Mouse (Mus musculus) brown adipose tissue, adult 24 weeks (tissue): ENCODE measurements around the gene B4galt5. TPM values are rescaled to one million over a fixed set of nuclear protein-coding genes. Genes with fewer than 3 reads are reported as not detected.

Source experiments
- H3K27ac ChIP-seq: fragments of 200-500 bp; replicated peaks from 2 replicates; pipeline ENCODE4 v1.5.1; 2012; ENCODE audit warnings: low read depth, mild to moderate bottlenecking, low read length
- H3K4me1 ChIP-seq: fragments of 200-500 bp; 2 replicates; pipeline ENCODE4 v1.6.1; 2012; ENCODE audit warnings: low read length, mixed read lengths; ENCODE audit not compliant: control insufficient read depth, insufficient read depth, insufficient read length
- H3K4me3 ChIP-seq: fragments of 200-500 bp; 2 replicates; pipeline ENCODE4 v1.5.1; 2012; ENCODE audit warnings: low read depth, mild to moderate bottlenecking, low read length, moderate library complexity; ENCODE audit not compliant: insufficient read depth
- polyA plus RNA-seq: library from polyadenylated mRNA; stranded (reverse); fragments of >200 nt; gene quantifications from 2 replicates; pipeline ENCODE4 v1.2.4, GENCODE M21; 2012; ENCODE audit not compliant: missing spikeins, insufficient read depth, insufficient read length

Gene B4galt5
- polyA plus RNA-seq, 1 experiment = 6.7 TPM

- no peaks in the 10 kb centered on the region for H3K4me1 ChIP-seq
- no peak overlapping the region; the same call in 1 of the 2 replicates for H3K27ac ChIP-seq
- H3K4me3 ChIP-seq = peak overlapping the region; percentile 27; the same call in 1 of the 2 replicates
Measured at GRCm38 (mm10) chr2:167307716-167308115, 41.3 kb downstream of the B4galt5 start.

DNA sequence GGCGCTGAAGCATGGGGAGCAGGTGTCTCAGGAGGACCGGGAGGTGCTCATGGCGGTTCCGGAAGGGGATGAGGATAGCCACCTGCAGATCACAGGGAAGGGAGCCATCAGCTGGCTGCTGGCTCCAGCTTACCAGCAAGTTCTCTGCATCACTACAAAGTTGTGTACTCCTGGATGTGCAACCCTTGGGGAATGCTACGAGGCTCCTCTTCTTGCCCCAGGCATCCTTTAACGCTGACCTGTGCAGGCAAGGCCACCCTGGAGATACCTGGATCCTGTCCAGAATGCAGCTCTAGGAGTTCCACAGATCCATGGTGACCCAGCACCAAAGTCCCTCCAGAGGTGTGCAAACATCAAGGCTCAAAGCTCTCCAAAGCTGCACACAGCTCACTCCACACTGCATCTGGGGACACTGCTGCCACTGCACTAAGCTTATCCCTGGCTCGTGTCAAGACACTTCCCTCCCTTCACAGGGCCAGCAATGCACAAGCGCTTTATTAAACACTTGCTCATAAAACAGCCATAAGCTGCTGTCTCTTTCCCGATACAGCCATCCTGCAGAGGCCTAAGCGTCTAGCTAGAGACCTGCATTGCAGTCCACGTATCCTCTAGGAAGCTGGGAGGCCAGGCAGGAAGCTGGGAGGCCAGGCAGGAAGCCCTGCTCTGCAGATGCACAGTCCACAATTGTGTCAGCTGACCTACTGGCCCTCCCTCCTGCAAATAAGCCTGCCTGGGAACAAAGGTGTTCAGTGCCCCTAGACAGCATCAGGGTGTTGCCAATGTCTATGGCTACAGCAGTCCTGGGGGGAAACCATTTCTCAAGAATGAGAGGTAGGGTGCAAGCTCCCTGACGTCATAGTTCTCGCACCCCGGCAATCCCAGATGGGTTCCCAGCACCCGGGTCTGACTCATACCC lies 42.1 kb downstream of the B4galt5 start:
- Histone ChIP-seq H3K4me1 (no peaks in the 10 kb centered on the region), H3K27ac (no peak overlapping the region), H3K4me3 (peak overlapping the region; percentile 27)

GRCm38 (mm10) chr2:167306273-167306594 lies 42.7 kb downstream of the B4galt5 start:
- no peak overlapping the region for H3K27ac ChIP-seq
- H3K4me1 ChIP-seq = no peaks in the 10 kb centered on the region
- no peak overlapping the region for H3K4me3 ChIP-seq

- H3K27ac ChIP-seq = no peak overlapping the region
- no peak overlapping the region for H3K4me3 ChIP-seq
- no peaks in the 10 kb centered on the region for H3K4me1 ChIP-seq
Measured at GRCm38 (mm10) chr2:167305382-167306272, 43.4 kb downstream of the B4galt5 start.

- Histone ChIP-seq H3K4me1 (no peaks in the 10 kb centered on the region), H3K4me3 (no peak overlapping the region), H3K27ac (no peak overlapping the region)
Measured at GRCm38 (mm10) chr2:167304651-167305381, 44.2 kb downstream of the B4galt5 start.

DNA sequence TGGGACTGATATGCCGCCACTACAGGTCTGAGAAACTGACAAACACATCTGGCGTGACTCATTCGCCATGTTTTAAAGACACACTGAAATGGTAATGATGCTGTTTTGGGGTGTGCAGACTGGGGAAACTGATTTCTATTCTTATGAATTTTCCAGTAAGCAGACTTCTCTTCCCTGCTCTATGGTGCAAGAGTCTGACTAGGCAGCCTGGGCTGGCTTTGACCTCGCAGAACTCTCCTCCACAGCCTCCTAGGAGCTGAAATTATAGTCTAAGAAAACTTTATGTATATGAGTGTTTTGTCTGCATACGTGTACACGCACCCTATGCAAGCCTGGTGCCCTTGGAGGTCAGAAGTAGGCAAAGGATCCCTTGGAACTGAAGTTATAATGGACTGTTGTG lies 45.2 kb downstream of the B4galt5 start:
- Histone ChIP-seq H3K27ac (no peak overlapping the region), H3K4me3 (no peak overlapping the region), H3K4me1 (no peaks in the 10 kb centered on the region)

DNA sequence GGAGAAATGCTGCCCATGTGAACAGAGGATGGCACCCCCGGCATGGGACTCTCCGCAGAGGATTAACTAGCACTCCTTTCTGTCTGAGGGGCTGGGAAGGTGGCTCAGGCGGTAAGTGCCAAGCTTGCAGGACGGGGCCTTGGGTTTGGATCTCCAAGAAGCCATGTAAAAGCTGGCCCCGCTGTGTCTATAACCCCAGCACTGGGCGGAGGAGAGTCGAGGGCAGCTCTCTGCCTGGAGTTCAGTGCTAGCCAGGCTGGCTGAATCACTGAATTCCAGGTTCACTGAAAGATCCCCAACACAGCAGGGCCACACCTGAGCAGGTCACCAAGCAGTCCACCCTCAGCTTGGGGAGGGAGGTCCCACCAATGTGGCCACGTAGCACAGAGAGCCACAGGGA lies 45.8 kb downstream of the B4galt5 start:
- no peak overlapping the region for H3K4me3 ChIP-seq
- H3K27ac ChIP-seq = no peak overlapping the region
- H3K4me1 ChIP-seq = no peaks in the 10 kb centered on the region

DNA sequence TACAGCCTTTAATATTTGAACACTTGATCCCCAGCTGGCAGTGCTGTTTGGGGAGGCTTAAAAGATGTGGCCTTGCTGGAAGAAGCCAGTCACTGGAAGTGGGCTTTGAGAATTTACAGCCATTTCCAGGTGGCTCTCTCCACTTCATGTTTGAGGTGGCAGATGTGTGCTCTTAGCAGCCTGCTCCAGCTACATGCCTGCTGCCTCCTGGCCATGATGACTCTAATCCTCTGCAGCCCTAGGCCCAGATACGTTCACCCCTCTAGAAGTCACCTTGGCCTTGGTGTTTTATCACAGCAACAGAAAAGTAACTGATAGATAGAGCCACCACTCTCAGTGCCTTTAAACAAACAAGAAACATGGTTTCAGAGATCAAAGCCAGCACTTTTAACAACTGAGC lies 46.3 kb downstream of the B4galt5 start:
- no peaks in the 10 kb centered on the region for H3K4me1 ChIP-seq
- no peak overlapping the region for H3K27ac ChIP-seq
- H3K4me3 ChIP-seq = no peak overlapping the region

DNA sequence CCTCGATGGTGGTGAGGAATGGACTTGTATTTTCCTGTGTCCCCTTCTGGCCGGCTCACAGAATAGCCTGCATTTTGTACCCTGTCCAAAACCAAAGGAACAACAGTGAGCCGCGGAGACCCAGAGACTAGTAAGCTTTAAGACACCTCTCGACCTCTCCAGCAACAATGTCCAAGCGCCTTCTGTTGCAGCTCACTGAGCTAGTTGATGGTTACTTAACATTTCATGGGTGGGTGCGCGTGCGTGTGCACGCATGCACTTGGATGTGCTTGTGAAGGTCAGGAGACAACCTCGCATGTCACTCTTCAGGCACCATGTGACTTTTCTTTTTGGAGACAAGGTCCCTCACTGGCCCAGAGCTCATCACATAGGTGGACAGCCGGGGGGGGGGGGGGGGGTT lies 47.0 kb downstream of the B4galt5 start:
- H3K4me3 ChIP-seq = no peak overlapping the region

DNA sequence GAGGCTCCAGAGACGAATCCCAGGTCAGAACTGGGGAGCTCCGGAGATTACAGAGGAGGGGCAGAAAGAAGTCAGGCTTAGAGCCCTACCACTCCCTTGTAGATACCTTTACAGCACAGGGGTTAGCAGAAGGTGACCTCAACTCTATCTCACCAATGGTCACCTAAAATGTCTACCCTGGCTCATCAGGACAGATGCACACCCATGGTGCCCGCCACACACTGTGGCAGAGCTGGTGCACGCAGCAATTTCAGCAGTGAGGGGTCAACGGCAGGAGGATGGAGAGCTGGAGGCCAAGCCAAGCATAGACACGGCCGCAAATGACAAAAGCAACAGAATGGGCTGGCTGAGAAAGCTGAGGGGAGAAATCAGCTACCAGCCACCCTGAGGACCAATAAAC lies 47.4 kb downstream of the B4galt5 start:
- H3K4me3 ChIP-seq = no peak overlapping the region
- no peaks in the 10 kb centered on the region for H3K4me1 ChIP-seq
- H3K27ac ChIP-seq = no peak overlapping the region

More for the DNA sequence above, 47.0 kb downstream of the B4galt5 start:
- Histone ChIP-seq H3K27ac (no peak overlapping the region), H3K4me1 (no peaks in the 10 kb centered on the region)

- no peak overlapping the region for H3K27ac ChIP-seq
- H3K4me3 ChIP-seq = no peak overlapping the region
- H3K4me1 ChIP-seq = no peaks in the 10 kb centered on the region
Measured at GRCm38 (mm10) chr2:167300943-167301497, 48.0 kb downstream of the B4galt5 start.

GRCm38 (mm10) chr2:167299861-167300667 lies 48.9 kb downstream of the B4galt5 start:
- H3K4me3 ChIP-seq = no peak overlapping the region
- H3K4me1 ChIP-seq = no peaks in the 10 kb centered on the region
- no peak overlapping the region for H3K27ac ChIP-seq

DNA sequence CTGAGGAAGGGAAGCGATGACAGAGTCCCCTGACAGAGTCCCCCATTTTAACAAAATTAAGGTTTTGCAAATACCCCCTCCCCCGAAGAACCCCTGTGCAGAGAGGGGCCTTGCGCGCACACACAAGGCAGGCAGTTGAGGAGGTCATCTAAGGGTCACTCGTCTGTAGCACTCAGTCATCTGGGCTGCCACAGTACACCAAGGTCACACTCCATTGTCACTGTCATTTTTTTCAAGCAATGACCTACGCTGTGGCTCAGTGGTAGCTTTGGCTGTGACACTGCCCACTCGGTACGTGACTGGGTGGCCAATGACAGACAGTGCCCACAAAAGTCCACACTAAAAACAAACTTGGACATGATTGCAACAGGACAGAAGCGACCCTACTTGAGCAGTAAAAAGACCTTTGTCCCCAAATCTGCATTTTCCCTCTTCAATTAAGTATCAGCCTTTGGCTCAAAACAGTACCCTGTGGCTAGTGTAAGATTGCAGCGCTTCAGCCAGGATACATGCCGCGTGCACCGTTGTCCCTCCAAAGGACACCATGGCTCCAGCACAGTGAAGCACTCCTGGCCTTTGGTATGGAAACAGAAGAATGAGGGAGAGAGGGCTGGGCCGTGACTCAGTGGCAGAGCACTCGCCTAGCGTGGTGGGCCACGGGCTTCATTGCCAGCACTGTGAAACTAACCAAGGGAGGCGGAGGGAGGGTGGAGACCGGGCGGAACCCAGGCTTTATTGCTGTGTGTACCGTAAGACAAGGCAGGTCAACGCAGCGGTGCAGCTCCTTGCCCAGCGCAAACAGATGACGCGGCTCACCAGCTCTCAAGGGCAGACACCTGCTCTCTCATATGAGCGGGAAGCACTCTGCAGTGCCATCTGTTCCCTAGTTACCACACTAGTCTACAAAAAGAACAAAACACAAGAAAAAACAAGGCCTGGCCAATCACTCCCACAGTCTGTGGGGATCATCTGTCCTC lies 50.0 kb downstream of the B4galt5 start:
- Histone ChIP-seq H3K4me3 (no peak overlapping the region), H3K27ac (no peak overlapping the region), H3K4me1 (no peaks in the 10 kb centered on the region)
